ENCODE assay signal across 1 mouse cellular context in the genomic region with DNA sequence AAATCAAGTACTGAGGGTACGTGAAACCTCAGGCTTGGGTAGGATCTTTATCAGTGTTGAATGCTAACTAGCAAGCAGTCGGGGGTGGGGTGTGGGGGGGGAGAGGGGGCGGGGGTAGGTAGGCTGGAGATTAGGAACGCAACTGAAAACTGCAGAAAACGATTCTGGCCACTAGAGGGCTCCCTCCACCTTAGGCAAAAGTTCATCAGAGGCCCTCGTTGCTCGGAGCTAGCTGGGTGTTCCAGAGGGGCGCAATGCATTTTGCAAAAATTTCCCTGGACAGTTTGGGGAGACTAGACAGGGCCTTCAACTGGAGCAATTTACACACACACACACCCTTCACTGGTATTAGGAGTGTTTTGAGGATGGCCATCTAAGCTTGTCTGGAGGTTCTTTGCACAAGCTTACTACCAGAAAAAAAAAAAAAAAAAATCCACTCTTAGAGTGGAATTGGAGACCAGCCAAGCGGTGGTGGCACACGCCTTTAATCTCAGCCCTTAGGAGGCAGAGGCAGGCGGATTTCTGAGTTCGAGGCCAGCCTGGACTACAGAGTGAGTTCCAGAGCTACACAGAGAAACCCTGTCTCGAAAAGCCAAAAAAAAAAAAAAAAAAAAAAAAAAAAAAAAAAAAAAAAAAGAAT.
TF ChIP-seq lines count a peak whose summit lies in the region.

No protein-coding gene starts in this region.

TF ChIP-seq in CH12.LX, 34 proteins besides CTCF, POLR2A, EP300 and RAD21 (continued from another document):
- TF ChIP-seq TBP (conservative IDR thresholded peaks at IDR 0.05; ENCODE audit: low read depth, low read length), result no peak
- TF ChIP-seq POLR2AphosphoS2 (IDR thresholded peaks at IDR 0.05; ENCODE audit: low read depth, low read length), result no peak
